Mouse (Mus musculus) Muller cell, postnatal 12 days (primary cell): ENCODE measurements around the gene Zfp768.
"Not testable (repeated sequence)": the region's sequence is repeated elsewhere in the genome, so short reads cannot be mapped to it uniquely, and the experiment has no call there.

ENCODE experiments used
- DNase-seq: peaks from one replicate; pipeline ENCODE4 v3.0.0-alpha.2; 2015; ENCODE audit errors: inconsistent ontology term

The Zfp768 gene

DNA sequence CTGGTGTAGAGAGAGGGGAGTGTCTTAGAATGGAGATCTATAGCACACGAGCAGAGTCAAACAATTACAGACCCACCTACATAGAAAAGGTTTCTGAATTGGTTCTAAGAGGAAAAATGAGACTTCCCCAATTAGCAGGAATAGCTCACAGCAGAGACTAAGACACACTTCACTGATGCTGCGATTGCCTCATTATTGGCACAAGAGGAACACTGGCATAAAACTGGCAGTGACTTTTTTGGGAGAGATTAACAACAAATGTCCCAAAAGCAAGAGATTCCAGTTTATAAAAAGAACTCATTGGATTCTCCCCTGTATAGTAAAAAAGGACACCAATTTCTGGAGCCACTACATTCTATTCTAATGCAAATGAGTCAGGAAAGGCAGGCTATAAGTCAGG lies 12.5 kb upstream of the Zfp768 start:
- DNase-seq: no peak

DNA sequence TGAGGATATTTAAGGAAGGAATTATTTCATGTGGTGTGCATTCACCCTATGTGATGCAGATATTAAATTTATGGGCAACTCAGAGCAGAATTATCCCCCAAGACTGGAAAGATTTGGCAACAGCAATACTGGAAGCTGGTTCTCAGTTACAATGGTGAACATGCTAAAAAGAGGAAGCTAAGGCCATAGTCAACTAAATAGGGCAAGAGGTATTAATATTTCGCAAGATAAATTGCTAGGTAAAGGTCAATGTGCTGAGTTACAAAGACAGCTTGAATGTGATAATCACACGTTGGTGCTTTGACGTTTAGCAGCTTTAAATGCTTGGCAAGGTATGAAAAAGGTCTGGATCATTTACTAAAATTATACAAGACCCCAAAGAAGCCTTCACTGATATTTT lies 10.4 kb upstream of the Zfp768 start:
- DNase-seq: no peak

DNA sequence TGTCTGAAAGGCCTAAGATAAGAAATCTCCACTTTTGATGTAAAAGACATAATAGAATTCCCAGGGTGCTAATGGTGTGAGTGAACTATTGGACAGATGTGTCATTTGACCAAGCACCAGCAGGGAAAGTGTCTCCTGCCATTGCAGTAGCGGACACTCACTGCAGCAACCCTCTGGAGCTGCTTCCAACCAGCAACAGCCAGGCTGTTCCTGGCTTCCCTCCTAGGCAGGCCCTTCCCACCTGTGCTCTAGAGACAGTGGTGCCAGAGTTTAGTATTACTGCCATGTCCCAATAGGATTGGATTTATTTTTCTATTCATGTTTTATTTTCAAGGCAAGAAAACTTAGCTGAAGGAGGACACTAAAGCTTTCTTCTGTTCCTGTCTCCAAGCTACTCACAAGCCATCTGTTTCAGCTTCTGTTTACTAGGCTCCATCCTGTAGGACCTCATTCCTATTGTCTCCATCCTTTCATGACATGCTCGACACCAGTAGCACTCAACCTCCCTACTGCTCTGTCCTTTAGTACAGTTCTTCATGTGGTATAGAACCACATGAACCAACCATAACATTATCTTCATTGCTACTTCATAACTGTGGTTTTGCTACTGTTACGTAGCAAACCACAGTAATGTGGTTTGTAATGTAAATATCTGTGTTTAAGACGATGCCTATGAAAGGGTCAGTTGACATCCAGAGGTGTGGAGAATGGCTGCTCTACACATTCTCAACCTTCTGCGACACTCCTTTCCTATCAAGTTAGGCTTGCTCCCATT lies 6.0 kb upstream of the Zfp768 start:
- no peak for DNase-seq

DNA sequence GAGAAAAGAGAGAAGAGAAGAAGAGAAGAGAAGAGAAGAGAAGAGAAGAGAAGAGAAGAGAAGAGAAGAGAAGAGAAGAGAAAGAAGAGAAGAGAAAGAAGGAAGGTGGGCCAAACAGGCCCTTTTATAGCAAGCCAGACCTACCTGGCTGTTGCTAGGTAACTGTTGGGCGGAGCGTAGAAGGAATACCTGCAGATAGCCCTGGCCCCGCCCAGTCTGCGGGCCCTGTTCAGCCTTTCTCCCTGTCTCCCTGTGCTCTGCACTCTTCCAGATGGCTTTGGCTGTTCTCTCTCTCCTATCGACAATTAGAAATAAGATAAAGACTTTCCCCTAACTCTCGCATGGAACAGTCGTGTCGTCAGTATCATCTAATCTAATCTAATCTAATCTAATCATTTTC lies 1.3 kb upstream of the Zfp768 start:
- DNase-seq: no peak

DNA sequence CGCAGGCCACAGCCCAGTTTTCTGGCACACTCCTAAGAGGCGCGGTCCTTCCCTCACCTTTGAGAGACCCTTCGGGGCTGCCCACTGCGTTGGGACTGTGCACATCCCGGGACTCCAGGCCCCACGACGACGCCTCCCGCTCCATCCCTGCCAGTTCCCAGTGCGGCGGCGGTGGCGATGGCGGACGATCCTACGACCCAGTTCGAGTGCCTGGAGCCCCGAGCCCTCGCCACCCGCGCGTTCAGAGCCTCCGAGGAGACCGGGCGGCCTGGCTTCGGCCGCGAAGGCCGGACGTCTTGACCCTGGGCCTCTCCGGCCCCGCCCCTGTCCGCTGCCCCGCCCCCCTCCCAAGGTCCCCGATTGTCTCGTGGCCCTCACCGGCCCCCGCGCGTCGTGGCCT lies 297 bp downstream of the Zfp768 start:
- DNase-seq: no peak

DNA sequence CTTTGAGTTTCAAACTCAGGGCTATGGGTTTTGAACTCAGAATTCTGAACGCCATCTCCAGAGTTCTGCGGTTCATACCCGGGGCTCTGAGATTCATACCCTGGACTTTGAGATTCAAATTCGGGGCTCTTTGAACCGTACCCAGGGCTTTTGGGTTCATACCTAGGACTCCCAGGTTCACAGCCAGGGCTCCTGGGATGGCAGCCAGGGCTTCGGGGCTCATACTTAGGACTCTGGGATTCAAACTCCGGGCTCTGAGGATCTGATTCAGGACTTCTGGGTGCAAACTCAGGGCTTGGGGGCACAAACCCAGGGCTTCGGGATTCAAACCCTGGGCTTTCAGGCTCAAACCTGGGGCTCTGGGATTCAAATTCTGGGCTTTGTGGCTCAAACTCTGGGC lies 1.0 kb downstream of the Zfp768 start:
- no peak for DNase-seq

DNA sequence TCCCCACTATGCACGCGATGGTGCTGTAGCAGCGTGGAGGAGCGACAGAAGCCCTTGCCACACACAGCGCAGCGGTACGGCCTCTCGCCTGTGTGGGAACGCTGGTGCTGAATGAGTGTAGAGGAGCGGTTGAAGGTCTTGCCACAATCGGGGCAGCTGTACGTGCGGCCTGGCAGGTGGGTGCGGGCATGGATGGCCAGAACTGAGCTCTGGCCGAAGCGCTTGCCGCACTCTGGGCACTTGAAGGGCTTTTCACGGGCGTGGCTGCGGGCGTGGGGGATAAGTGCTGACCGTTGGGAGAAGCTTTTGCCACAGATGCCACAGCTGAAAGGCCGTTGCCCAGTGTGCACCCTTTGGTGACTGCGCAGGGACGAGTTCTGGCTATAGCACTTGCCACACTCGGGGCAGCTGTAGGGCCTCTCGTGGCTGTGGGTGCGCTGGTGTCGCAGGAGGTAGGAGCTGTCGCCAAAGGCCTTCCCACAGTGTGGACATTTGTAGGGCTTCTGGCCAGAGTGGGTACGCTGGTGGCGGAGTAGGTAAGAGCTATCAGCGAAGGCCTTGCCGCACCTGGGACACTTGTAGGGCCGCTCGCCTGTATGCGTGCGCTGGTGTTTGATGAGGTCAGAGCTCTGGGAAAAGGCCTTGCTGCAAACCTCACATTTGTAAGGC lies 1.9 kb downstream of the Zfp768 start:
- no peak for DNase-seq

DNA sequence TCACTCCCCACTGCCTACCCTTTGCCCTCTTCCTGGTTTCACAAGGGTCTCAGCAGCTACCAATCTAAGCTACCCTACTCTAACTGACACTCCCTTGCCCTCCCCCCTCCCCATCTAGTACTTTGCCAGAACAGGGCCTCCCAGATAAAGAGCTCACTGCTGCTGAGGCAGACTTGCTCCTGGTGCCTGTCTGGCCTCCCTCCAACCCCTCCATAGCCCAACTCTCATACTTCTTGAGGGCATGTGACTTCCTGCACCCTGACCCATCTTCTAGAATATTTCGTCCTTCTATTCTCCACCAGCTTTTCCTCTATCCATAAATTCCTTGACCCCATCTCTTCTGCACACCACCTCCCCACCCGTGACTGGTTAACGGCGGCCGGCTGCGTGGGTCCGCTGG lies 2.5 kb downstream of the Zfp768 start:
- no peak for DNase-seq

DNA sequence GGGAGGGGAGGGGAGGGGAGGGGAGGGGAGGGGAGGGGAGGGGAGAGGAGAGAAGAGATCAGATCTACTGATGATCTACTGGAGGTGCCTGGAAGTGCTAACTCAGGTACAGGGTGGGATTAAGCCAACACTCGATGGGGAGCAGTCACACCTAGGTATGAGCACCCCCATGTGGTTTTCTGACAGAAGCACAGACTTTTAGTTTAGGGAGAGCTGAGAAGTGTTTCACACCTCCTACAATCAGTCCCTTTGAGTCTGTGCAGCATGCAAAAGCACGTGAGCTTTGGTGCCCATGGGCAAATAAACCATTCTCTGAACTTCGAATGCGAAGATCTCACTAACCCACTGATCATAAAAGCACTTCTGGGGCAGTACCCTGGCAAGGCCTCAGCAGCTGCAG lies 3.1 kb downstream of the Zfp768 start:
- DNase-seq: no peak

DNA sequence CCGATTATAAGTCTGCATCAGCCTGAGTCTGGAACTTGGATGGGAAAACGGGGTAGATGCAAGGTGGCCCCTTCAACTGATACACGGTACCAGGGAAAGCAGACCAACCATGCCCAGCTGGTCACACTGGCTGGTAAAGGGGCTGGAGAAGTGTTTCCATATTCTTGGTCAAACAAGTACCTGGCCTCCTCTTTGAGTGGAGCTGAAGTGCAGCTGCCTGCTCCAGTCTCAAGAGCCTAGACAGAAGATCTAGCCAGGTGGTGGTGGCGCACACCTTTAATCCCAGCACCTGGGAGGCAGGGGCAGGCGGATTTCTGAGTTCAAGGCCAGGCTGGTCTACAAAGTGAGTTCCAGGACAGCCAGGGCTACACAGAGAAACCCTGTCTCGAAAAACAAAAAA lies 3.5 kb downstream of the Zfp768 start:
- not testable (repeated sequence) for DNase-seq

DNA sequence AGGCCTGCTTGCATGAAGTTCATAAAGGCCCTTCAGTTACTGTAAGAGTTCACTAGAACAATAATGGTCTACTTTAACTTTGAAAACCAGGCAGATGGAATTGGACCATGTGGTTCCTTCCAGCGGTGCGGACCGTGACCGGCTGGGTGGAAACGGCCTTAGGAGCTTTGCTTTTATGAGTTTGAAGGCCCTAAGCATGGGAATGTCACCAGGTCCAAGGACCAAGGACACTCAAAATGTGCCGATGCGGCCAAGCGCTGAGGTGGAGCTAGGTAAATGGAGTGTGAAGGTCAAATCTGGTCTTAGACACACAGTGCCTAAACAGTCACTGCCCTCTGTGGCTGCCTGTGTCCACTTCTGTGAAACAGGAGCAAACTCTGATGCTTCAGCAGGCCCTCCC lies 4.0 kb downstream of the Zfp768 start:
- DNase-seq: no peak

DNA sequence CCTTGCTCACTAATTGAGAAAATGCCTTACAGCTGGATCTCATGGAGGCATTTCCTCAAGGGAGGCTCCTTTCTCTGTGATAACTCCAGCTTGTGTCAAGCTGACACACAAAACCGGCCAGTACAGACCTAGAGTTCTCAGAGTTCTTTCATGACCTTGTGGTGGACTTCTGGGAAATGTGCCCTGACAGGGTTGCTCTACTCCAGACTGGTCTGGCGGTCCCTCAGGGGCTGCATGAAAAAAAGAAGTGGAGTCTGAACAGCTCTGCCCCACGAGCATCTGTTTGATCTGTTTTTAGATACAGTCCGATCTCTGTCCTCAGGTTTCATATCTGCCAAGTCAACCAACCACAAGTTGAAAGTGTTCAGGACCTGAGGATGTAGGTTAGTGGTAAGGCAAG lies 7.8 kb downstream of the Zfp768 start:
- no peak for DNase-seq

DNA sequence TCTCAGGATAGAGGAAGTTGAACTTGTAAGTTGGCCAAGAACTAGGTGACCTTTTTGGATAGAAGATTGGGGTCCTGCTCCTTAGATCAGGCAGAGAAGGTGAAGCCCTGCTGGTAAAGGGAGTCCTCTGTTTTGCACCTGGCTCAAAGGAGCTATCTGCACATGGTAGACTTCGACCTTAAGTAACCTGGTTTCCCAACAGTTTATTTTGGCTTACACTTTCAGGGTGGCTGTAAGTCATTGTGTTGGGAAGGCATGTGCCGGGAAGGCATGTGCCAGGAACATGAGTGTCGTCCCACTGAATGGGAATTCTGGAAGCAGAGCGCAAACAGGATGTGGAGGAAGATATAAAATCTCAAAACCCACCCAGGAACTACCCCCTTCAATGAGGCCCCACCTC lies 9.8 kb downstream of the Zfp768 start:
- DNase-seq: no peak

DNA sequence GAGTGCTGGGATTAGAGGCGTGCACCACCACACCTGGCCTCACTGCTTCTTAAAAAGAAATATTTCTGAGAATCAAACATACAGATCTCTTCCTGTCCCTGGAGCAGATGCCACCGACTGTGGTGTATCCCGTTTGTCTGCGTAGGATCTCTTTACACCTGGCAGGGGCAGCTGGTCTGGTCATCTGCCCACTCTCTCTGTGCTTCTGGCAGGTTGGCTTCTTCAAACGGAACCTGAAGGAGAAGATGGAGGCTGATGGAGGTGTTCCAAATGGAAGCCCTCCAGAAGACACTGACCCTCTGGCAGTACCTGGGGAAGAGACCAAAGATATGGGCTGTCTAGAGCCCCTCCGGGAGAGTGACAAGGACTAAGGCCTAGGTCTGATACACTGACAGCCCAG lies 12.1 kb downstream of the Zfp768 start:
- DNase-seq: no peak

DNA sequence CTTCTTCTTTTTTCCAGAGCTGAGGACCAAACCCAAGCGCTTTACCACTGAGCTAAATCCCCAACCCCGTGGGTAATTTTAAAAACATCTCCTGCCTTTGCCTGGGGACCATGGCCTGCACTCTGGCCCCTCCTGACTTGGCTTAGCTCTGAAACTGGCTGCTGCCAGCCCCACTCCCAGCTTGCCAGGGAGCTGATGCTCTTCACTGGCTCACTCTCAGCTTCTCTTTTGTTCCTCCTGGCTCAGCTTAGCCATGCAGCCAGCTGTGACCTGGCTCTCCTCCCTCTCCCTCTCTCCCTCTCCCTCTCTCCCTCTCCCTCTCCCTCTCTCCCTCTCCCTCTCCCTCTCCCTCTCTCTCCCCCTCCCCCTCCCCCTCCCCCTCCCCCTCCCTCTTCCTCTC lies 18.7 kb downstream of the Zfp768 start:
- DNase-seq: peak; percentile 73

DNA sequence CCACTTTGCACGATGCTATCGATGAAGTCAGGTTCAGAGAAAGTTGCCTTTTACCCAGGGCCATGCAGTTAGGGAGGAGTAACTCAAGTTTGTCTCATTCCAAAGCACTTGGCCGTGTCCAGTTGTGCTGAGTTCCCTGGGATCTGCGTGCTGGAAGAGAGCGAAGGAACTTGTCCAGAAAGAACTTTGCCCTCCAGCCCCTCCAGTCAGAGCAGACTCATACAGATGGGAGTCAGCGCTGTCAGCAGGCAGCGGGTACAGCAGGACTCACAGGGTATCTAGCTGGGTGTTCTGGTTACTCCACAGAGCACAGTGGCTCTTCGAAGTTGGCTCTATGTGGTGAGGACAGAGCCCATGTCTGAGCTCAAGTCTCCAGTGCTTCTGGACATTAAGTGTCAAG lies 19.8 kb downstream of the Zfp768 start:
- DNase-seq: no peak

DNA sequence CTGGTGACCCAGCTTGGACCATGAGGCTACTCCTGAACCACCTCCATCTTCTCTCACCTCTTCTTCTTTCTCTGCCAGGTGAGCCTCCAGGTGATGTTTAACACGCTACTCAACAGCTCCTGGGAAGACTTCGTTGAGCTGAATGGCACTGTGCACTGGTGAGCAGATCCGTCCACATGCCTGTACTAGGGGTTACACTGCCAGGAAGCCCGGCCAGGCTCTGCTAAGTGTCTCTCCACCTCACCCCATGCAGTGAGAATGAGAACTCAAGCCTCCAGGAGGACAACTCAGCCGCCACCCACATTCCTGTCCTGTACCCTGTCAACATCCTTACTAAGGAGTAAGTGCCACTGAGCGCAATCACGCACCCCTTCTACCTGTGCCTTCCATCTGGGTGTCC lies 20.4 kb downstream of the Zfp768 start:
- DNase-seq: no peak

DNA sequence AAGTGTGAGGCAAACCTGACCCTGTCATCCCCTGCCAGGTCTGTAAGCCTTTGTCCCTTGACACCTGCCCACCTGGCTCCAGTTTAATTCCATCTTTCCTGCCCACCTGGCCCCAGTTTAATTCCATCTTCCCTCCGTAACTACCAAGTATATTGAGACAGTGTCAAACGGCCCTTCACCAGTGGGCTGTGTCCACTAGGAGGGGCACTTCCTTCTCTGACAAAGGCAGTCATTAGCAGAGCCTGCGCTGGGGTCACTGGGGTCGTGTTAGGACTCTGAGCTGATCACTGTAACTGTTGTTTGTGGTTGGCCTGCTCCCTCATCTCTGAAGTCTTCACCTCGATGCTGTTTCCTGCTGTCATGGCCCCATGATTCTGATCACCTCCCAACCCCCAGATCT lies 23.3 kb downstream of the Zfp768 start:
- no peak for DNase-seq

DNA sequence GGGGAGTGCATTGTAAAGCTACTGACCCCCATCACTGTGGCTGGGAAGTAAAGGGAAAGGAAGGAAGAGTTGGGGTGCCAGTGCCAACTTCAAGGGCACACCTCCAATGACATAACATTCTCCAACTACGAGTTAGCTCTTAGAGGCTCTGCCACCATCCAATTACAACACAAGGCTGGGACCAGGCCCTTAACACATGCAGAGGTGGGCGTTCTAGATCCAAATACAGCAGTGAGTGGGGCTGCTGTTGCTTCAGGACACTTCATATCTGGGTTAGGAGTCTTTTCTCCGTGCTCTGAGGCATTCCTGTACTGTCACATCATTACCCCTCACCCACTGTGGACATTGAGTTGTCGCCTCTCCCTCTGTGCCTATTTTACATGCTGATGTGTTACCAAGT lies 24.3 kb downstream of the Zfp768 start:
- DNase-seq: no peak

DNA sequence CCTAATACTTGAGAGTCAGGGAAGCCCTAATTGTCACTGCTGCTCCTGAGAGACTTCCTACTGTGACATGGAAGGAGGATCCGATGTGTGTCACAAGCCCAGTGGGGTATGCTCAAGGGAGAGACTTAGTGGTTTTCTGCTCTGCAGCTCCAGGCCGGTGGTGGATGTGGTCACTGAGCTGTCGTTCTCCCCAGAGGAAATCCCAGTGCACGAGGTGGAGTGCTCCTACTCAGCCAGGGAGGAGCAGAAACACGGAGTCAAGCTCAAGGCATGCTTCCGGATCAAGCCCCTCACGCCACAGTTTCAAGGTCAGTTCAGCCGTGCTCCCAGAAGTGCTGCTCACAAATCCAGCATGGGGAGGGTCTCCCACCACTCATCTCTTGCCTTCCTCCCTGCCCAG lies 31.5 kb downstream of the Zfp768 start:
- no peak for DNase-seq

DNA sequence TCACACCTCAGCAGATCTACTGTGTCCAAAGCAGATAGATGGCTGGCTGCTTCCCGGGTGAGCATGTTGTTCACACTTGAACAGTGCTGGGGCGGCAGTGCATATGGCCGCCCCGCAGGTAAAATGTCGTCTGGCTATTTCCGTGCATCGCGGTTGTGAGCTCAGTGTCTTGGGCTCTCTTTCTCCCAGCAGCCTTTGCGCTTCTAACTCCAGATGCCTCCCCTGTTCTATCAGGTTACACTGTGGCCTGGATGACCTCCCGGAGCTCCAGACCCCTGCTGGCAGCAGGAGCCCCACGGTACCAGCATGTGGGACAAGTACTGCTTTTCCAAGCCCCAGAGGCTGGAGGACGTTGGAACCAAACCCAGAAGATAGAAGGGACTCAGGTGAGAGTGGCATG lies 35.4 kb downstream of the Zfp768 start:
- DNase-seq: no peak

DNA sequence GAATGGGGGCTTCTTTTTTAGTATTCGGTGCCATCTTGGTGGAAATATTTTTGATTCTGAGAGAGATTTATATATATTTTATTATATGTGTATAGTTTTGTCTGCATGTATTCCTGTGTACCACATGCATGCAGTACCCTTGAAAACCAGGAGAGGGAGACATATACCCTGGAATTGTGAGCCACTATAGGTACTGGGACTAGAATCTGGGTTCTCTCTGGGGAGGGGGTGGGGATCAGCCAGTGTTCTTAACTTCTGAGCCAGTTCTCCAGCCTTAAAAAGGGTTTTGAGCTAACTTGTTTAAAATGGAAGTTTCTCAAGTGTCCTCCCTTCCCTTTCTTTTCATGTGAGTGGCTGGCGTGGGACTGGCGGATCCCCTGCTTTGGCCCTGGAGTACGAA lies 36.5 kb downstream of the Zfp768 start:
- DNase-seq: peak; percentile 50

DNA sequence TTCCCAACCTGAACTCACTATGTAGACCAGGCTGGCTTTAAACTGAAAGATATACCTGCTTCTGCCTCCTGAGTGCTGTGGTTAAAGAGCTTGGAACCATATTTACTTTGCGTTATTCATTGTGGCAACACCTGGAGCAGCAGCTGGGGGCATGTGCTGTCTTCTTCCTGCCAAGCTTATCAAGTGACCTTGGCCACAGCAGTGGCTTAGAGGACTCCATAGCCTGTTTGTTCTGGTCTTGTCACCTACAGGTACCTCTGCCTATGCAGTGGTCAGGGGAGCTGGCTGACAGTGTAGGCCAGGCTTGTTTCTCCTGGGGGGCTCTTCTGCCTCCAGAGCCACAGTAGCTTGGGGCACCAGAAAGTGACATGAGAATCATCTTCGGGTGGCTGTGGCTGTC lies 37.0 kb downstream of the Zfp768 start:
- DNase-seq: no peak
